Mouse (Mus musculus): ENCODE measurements around the gene Fam50b. TPM values are rescaled to one million over a fixed set of nuclear protein-coding genes. Genes with fewer than 3 reads are reported as not detected.

Gene Fam50b
- polyA plus RNA-seq, 1 experiment, result not detected

- Histone ChIP-seq H3K9me3 (no peaks in the 10 kb centered on the region), H3K4me3 (replicated peaks) (peak overlapping the region; percentile 46), H3K27me3 (replicated peaks) (peaks cover 3% of the 10 kb centered on the region), H3K36me3 (replicated peaks; ENCODE audit: low read length) (no peaks in the 10 kb centered on the region), H3K4me1 (peaks cover 12% of the 10 kb centered on the region)
- no peak for TF ChIP-seq FLI1 (IDR thresholded peaks at IDR 0.05; ENCODE audit: low read length)
- no peak for TF ChIP-seq GATA1 (IDR thresholded peaks at IDR 0.05; ENCODE audit: borderline replicate concordance, low read length)
Observed at GRCm38 (mm10) chr13:34784818-34785217, 50.2 kb downstream of the Fam50b start.

GRCm38 (mm10) chr13:34786634-34787033, 52.0 kb downstream of the Fam50b start:
- H3K9me3 ChIP-seq, result no peaks in the 10 kb centered on the region
- peaks cover 3% of the 10 kb centered on the region for H3K27me3 ChIP-seq (replicated peaks)
- no peak overlapping the region for H3K4me3 ChIP-seq (replicated peaks)
- H3K4me1 ChIP-seq, result peaks cover 12% of the 10 kb centered on the region
- no peaks in the 10 kb centered on the region for H3K36me3 ChIP-seq (replicated peaks; ENCODE audit: low read length)
- TF ChIP-seq FLI1 (IDR thresholded peaks at IDR 0.05; ENCODE audit: low read length) (no peak), GATA1 (IDR thresholded peaks at IDR 0.05; ENCODE audit: borderline replicate concordance, low read length) (no peak)

- peaks cover 12% of the 10 kb centered on the region for H3K4me1 ChIP-seq
- TF ChIP-seq GATA1 (IDR thresholded peaks at IDR 0.05; ENCODE audit: borderline replicate concordance, low read length) (no peak), FLI1 (IDR thresholded peaks at IDR 0.05; ENCODE audit: low read length) (no peak)
- H3K36me3 ChIP-seq (replicated peaks; ENCODE audit: low read length), result no peaks in the 10 kb centered on the region
- no peak overlapping the region for H3K4me3 ChIP-seq (replicated peaks)
- no peaks in the 10 kb centered on the region for H3K9me3 ChIP-seq
- peaks cover 3% of the 10 kb centered on the region for H3K27me3 ChIP-seq (replicated peaks)
Observed at GRCm38 (mm10) chr13:34787546-34787945, 52.9 kb downstream of the Fam50b start.

- Histone ChIP-seq H3K27me3 (replicated peaks) (peaks cover 2% of the 10 kb centered on the region), H3K9me3 (no peaks in the 10 kb centered on the region), H3K4me1 (peaks cover 17% of the 10 kb centered on the region), H3K36me3 (replicated peaks; ENCODE audit: low read length) (no peaks in the 10 kb centered on the region), H3K4me3 (replicated peaks) (no peak overlapping the region)
- TF ChIP-seq FLI1 (IDR thresholded peaks at IDR 0.05; ENCODE audit: low read length), result no peak
- TF ChIP-seq GATA1 (IDR thresholded peaks at IDR 0.05; ENCODE audit: borderline replicate concordance, low read length), result no peak
Observed at GRCm38 (mm10) chr13:34789176-34789818, 54.6 kb downstream of the Fam50b start.

GRCm38 (mm10) chr13:34793066-34793465, 58.4 kb downstream of the Fam50b start:
- Histone ChIP-seq H3K4me3 (replicated peaks) (no peak overlapping the region), H3K36me3 (replicated peaks; ENCODE audit: low read length) (no peaks in the 10 kb centered on the region), H3K27me3 (replicated peaks) (peaks cover 2% of the 10 kb centered on the region), H3K4me1 (0 out of 2 replicates have a peak, but pooled peaks cover 6% of the 10 kb centered on the region), H3K9me3 (no peaks in the 10 kb centered on the region)
- TF ChIP-seq FLI1 (IDR thresholded peaks at IDR 0.05; ENCODE audit: low read length), result no peak
- no peak for TF ChIP-seq GATA1 (IDR thresholded peaks at IDR 0.05; ENCODE audit: borderline replicate concordance, low read length)

GRCm38 (mm10) chr13:34793816-34794215, 59.2 kb downstream of the Fam50b start:
- TF ChIP-seq FLI1 (IDR thresholded peaks at IDR 0.05; ENCODE audit: low read length) (no peak), GATA1 (IDR thresholded peaks at IDR 0.05; ENCODE audit: borderline replicate concordance, low read length) (no peak)
- H3K4me1 ChIP-seq, result 0 out of 2 replicates have a peak, but pooled peaks cover 6% of the 10 kb centered on the region
- no peaks in the 10 kb centered on the region for H3K36me3 ChIP-seq (replicated peaks; ENCODE audit: low read length)
- H3K9me3 ChIP-seq, result no peaks in the 10 kb centered on the region
- no peak overlapping the region for H3K4me3 ChIP-seq (replicated peaks)
- H3K27me3 ChIP-seq (replicated peaks), result peaks cover 5% of the 10 kb centered on the region

GRCm38 (mm10) chr13:34794426-34794825, 59.8 kb downstream of the Fam50b start:
- H3K9me3 ChIP-seq, result no peaks in the 10 kb centered on the region
- peaks cover 5% of the 10 kb centered on the region for H3K27me3 ChIP-seq (replicated peaks)
- TF ChIP-seq GATA1 (IDR thresholded peaks at IDR 0.05; ENCODE audit: borderline replicate concordance, low read length) (no peak), FLI1 (IDR thresholded peaks at IDR 0.05; ENCODE audit: low read length) (no peak)
- H3K36me3 ChIP-seq (replicated peaks; ENCODE audit: low read length), result no peaks in the 10 kb centered on the region
- 0 out of 2 replicates have a peak, but pooled peaks cover 6% of the 10 kb centered on the region for H3K4me1 ChIP-seq
- no peak overlapping the region for H3K4me3 ChIP-seq (replicated peaks)

Other genes starting within 250 kb of the Fam50b start
- gene Pxdc1, start 81.4 kb upstream of the Fam50b start, polyA plus RNA-seq (2012; ENCODE audit: insufficient read depth, low replicate concordance), result 6.4 and 7.2 TPM in 2 replicates
- gene Prpf4b, start 140.5 kb downstream of the Fam50b start, polyA plus RNA-seq (2012; ENCODE audit: insufficient read depth, low replicate concordance), result 0.66 and 7.4 TPM in 2 replicates
- gene Fam217a, start 189.5 kb downstream of the Fam50b start, polyA plus RNA-seq (2012; ENCODE audit: insufficient read depth, low replicate concordance), result not detected in 2 replicates
- gene 4933417A18Rik, start 189.6 kb downstream of the Fam50b start, polyA plus RNA-seq (2012; ENCODE audit: insufficient read depth, low replicate concordance), result not detected in 2 replicates
- gene Eci3, start 229.0 kb downstream of the Fam50b start, polyA plus RNA-seq (2012; ENCODE audit: insufficient read depth, low replicate concordance), result not detected in 2 replicates

Data from megakaryocyte, embryonic 14.5 days (primary cell).